Mouse (Mus musculus) cerebellum, adult 2 months (tissue): ENCODE measurements at regions not wholly inside any gene's neighbourhood (a gene's known extent, or its start where the extent isn't known, plus 50 kb on each side); places are given as distances from the start of the nearest gene placed in this dataset.

ENCODE experiments used
- CTCF ChIP-seq: fragments of 200-500 bp; IDR thresholded peaks from 2 replicates; pipeline ENCODE4 v1.5.1; 2011; ENCODE audit warnings: low read depth, mild to moderate bottlenecking, control low read depth, low read length, moderate library complexity, borderline replicate concordance; ENCODE audit not compliant: insufficient read depth
- POLR2A ChIP-seq: fragments of 200-500 bp; IDR thresholded peaks from 2 replicates; pipeline ENCODE4 v1.6.1; 2011; ENCODE audit warnings: low read length, control low read depth, borderline replicate concordance; ENCODE audit not compliant: insufficient read depth

DNA sequence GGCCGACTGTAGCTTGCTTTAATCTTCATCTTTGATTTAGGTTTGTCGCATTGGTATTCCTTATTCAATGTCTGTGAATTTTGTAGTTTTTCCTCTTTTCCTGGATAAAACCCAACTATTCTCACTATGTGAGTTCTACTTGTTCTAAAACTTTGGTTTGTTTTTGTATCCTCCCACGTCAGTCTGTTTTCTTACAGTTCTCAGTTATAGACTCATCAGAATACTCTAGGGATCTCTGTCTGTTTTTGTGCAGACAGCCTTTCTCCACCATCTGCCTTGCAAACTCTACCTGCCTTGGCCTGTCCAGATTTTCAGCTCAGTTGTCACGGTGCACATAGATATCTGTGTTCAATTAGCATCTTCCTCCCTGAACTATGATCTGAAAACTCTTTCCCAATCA is 249.3 kb downstream of the Adgrg6 start:
- TF ChIP-seq POLR2A: no peak
- no peak for TF ChIP-seq CTCF
